Mouse (Mus musculus): ENCODE measurements at regions not wholly inside any gene's neighbourhood (a gene's known extent, or its start where the extent isn't known, plus 50 kb on each side); places are given as distances from the start of the nearest gene placed in this dataset.

DNA sequence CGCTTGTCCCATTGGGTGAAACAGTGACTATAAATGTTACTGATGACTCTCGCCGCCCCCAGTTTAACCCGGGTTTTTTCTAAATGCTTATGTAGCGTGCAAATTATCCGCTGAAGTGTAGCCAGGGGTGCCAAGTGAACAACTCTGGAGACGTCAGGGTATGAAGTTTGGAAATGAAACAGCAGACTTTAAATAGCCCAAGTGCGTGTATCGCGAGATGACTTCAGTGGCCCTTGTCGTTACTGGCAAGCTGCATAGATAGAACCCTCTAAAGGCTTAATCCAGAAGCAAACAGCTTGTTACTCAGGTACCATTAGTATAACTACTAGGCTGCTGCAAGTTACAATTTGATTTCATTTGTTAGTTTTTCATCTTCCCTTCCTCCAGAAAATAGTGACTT lies 192.1 kb upstream of the Eya4 start:
- H3K4me3 ChIP-seq (ENCODE audit: low read depth, low read length) = no peak overlapping the region
- H3K4me2 ChIP-seq (ENCODE audit: low read depth, severe bottlenecking) = no peak overlapping the region
- H3K27me3 ChIP-seq (ENCODE audit: control insufficient read depth, insufficient read depth, low read length) = no peaks in the 10 kb centered on the region
- H3K9ac ChIP-seq (ENCODE audit: low read length) = no peak overlapping the region
- 84% methylated on average over 11 of the region's 11 CpGs for WGBS
- no peak overlapping the region for H3K27ac ChIP-seq (replicated peaks; ENCODE audit: low read depth, low read length)
- H3K36me3 ChIP-seq (ENCODE audit: control insufficient read depth, insufficient read depth, low read length) = no peaks in the 10 kb centered on the region
- DNase-seq (ENCODE audit: low spot score) = no peak
- no peak for ATAC-seq (ENCODE audit: insufficient number of reproducible peaks, low FRiP score, low TSS enrichment, low read depth)
- no peaks in the 10 kb centered on the region for H3K9me3 ChIP-seq (ENCODE audit: control insufficient read depth, low read length)
- H3K4me1 ChIP-seq (ENCODE audit: control insufficient read depth, insufficient read depth, low read length) = peaks cover 2% of the 10 kb centered on the region; the same call in 1 of the 2 replicates

DNA sequence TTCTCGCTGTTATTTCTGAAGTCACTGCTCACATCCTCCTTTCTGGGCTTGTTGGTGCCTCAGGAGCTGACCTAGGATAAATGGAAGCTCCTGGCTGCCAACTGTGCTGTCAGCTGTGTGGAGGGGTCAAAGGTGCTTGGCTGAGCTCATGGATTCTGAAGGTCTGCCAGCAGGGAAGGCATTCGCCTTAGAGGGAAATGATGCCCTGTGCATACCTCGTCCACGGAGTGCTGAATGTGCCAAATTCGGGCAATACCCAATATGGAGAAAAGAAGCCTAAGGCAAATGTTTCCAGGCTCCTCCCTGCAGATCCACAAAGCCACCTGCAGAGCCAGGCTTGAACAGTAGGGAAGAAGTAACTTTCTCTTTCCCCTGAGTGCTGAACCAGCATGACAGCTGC lies 191.3 kb upstream of the Eya4 start:
- no peaks in the 10 kb centered on the region for H3K4me1 ChIP-seq (ENCODE audit: control insufficient read depth, insufficient read depth, low read length)

GRCm38 (mm10) chr10:23534636-23535035 lies 184.1 kb upstream of the Eya4 start:
- Histone ChIP-seq H3K27me3 (ENCODE audit: control insufficient read depth, insufficient read depth, low read length) (no peaks in the 10 kb centered on the region), H3K4me3 (ENCODE audit: low read depth, low read length) (no peak overlapping the region), H3K4me2 (ENCODE audit: low read depth, severe bottlenecking) (no peak overlapping the region), H3K9me3 (ENCODE audit: control insufficient read depth, low read length) (no peaks in the 10 kb centered on the region), H3K9ac (ENCODE audit: low read length) (no peak overlapping the region), H3K4me1 (ENCODE audit: control insufficient read depth, insufficient read depth, low read length) (no peaks in the 10 kb centered on the region), H3K36me3 (ENCODE audit: control insufficient read depth, insufficient read depth, low read length) (no peaks in the 10 kb centered on the region), H3K27ac (replicated peaks; ENCODE audit: low read depth, low read length) (no peak overlapping the region)
- DNase-seq (ENCODE audit: low spot score) (no peak), ATAC-seq (ENCODE audit: insufficient number of reproducible peaks, low FRiP score, low TSS enrichment, low read depth) (no peak)

More for the DNA sequence above, 191.3 kb upstream of the Eya4 start:
- Histone ChIP-seq H3K4me3 (ENCODE audit: low read depth, low read length) (no peak overlapping the region), H3K36me3 (ENCODE audit: control insufficient read depth, insufficient read depth, low read length) (no peaks in the 10 kb centered on the region), H3K4me2 (ENCODE audit: low read depth, severe bottlenecking) (no peak overlapping the region), H3K27me3 (ENCODE audit: control insufficient read depth, insufficient read depth, low read length) (no peaks in the 10 kb centered on the region), H3K9me3 (ENCODE audit: control insufficient read depth, low read length) (no peaks in the 10 kb centered on the region), H3K9ac (ENCODE audit: low read length) (no peak overlapping the region), H3K27ac (replicated peaks; ENCODE audit: low read depth, low read length) (no peak overlapping the region)
- no peak for ATAC-seq (ENCODE audit: insufficient number of reproducible peaks, low FRiP score, low TSS enrichment, low read depth)
- DNase-seq (ENCODE audit: low spot score) = no peak
- 54% methylated on average over 5 of the region's 5 CpGs for WGBS

GRCm38 (mm10) chr10:23531964-23532758 lies 181.6 kb upstream of the Eya4 start:
- H3K9me3 ChIP-seq (ENCODE audit: control insufficient read depth, low read length) = no peaks in the 10 kb centered on the region
- DNase-seq (ENCODE audit: low spot score) (peak; percentile 46), ATAC-seq (ENCODE audit: insufficient number of reproducible peaks, low FRiP score, low TSS enrichment, low read depth) (no peak)
- WGBS = 62% methylated on average over 17 of the region's 17 CpGs
- H3K36me3 ChIP-seq (ENCODE audit: control insufficient read depth, insufficient read depth, low read length) = no peaks in the 10 kb centered on the region
- H3K4me1 ChIP-seq (ENCODE audit: control insufficient read depth, insufficient read depth, low read length) = no peaks in the 10 kb centered on the region
- no peak overlapping the region for H3K4me3 ChIP-seq (ENCODE audit: low read depth, low read length)
- no peak overlapping the region for H3K4me2 ChIP-seq (ENCODE audit: low read depth, severe bottlenecking)
- H3K9ac ChIP-seq (ENCODE audit: low read length) = no peak overlapping the region
- no peaks in the 10 kb centered on the region for H3K27me3 ChIP-seq (ENCODE audit: control insufficient read depth, insufficient read depth, low read length)
- no peak overlapping the region for H3K27ac ChIP-seq (replicated peaks; ENCODE audit: low read depth, low read length)

GRCm38 (mm10) chr10:23530715-23531114 lies 180.1 kb upstream of the Eya4 start:
- ATAC-seq (ENCODE audit: insufficient number of reproducible peaks, low FRiP score, low TSS enrichment, low read depth) = no peak
- Histone ChIP-seq H3K4me2 (ENCODE audit: low read depth, severe bottlenecking) (no peak overlapping the region), H3K27ac (replicated peaks; ENCODE audit: low read depth, low read length) (no peak overlapping the region), H3K4me3 (ENCODE audit: low read depth, low read length) (no peak overlapping the region), H3K9me3 (ENCODE audit: control insufficient read depth, low read length) (no peaks in the 10 kb centered on the region), H3K27me3 (ENCODE audit: control insufficient read depth, insufficient read depth, low read length) (no peaks in the 10 kb centered on the region), H3K9ac (ENCODE audit: low read length) (no peak overlapping the region), H3K4me1 (ENCODE audit: control insufficient read depth, insufficient read depth, low read length) (no peaks in the 10 kb centered on the region), H3K36me3 (ENCODE audit: control insufficient read depth, insufficient read depth, low read length) (no peaks in the 10 kb centered on the region)
- 76% methylated on average over 3 of the region's 3 CpGs for WGBS
- no peak for DNase-seq (ENCODE audit: low spot score)

- Histone ChIP-seq H3K9me3 (ENCODE audit: control insufficient read depth, low read length) (no peaks in the 10 kb centered on the region), H3K4me1 (ENCODE audit: control insufficient read depth, insufficient read depth, low read length) (no peaks in the 10 kb centered on the region), H3K27me3 (ENCODE audit: control insufficient read depth, insufficient read depth, low read length) (no peaks in the 10 kb centered on the region)
Measured at GRCm38 (mm10) chr10:23526796-23527195, 176.2 kb upstream of the Eya4 start.

GRCm38 (mm10) chr10:23522664-23523063 lies 172.1 kb upstream of the Eya4 start:
- Histone ChIP-seq H3K4me2 (ENCODE audit: low read depth, severe bottlenecking) (no peak overlapping the region), H3K4me3 (ENCODE audit: low read depth, low read length) (no peak overlapping the region), H3K4me1 (ENCODE audit: control insufficient read depth, insufficient read depth, low read length) (no peaks in the 10 kb centered on the region), H3K9ac (ENCODE audit: low read length) (no peak overlapping the region), H3K9me3 (ENCODE audit: control insufficient read depth, low read length) (no peaks in the 10 kb centered on the region), H3K36me3 (ENCODE audit: control insufficient read depth, insufficient read depth, low read length) (no peaks in the 10 kb centered on the region), H3K27me3 (ENCODE audit: control insufficient read depth, insufficient read depth, low read length) (no peaks in the 10 kb centered on the region), H3K27ac (replicated peaks; ENCODE audit: low read depth, low read length) (no peak overlapping the region)
- 60% methylated on average over 1 of the region's 1 CpGs for WGBS
- ATAC-seq (ENCODE audit: insufficient number of reproducible peaks, low FRiP score, low TSS enrichment, low read depth) (no peak), DNase-seq (ENCODE audit: low spot score) (no peak)

More at GRCm38 (mm10) chr10:23526796-23527195, 176.2 kb upstream of the Eya4 start:
- Histone ChIP-seq H3K9ac (ENCODE audit: low read length) (no peak overlapping the region), H3K27ac (replicated peaks; ENCODE audit: low read depth, low read length) (no peak overlapping the region), H3K4me3 (ENCODE audit: low read depth, low read length) (no peak overlapping the region), H3K36me3 (ENCODE audit: control insufficient read depth, insufficient read depth, low read length) (no peaks in the 10 kb centered on the region), H3K4me2 (ENCODE audit: low read depth, severe bottlenecking) (no peak overlapping the region)
- DNase-seq (ENCODE audit: low spot score) (no peak), ATAC-seq (ENCODE audit: insufficient number of reproducible peaks, low FRiP score, low TSS enrichment, low read depth) (no peak)

DNA sequence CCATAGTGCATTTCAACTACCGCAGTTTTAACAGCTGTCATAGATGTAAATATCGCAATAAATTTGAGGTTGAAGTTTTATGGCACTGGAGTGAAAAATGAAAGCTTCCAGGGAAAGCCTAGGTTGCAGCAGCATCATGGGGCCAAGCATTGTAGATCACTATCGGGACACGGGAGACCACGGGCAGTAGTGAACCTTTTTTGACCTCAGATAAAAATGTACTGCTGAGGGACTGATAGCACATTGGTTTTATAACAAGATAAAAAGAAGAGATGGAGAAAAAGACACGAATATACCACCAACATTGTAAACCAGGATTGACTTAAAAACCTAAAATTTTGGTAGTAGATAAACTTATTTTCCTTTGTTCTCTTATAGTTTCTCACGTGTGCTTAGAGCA lies 143.1 kb upstream of the Eya4 start:
- no peak overlapping the region for H3K4me2 ChIP-seq (ENCODE audit: low read depth, severe bottlenecking)
- no peak overlapping the region for H3K4me3 ChIP-seq (ENCODE audit: low read depth, low read length)
- H3K4me1 ChIP-seq (ENCODE audit: control insufficient read depth, insufficient read depth, low read length) = peaks cover 2% of the 10 kb centered on the region; the same call in 1 of the 2 replicates
- no peak for DNase-seq (ENCODE audit: low spot score)
- H3K27me3 ChIP-seq (ENCODE audit: control insufficient read depth, insufficient read depth, low read length) = no peaks in the 10 kb centered on the region
- no peaks in the 10 kb centered on the region for H3K9me3 ChIP-seq (ENCODE audit: control insufficient read depth, low read length)
- H3K36me3 ChIP-seq (ENCODE audit: control insufficient read depth, insufficient read depth, low read length) = no peaks in the 10 kb centered on the region
- H3K27ac ChIP-seq (replicated peaks; ENCODE audit: low read depth, low read length) = no peak overlapping the region
- no peak for ATAC-seq (ENCODE audit: insufficient number of reproducible peaks, low FRiP score, low TSS enrichment, low read depth)
- no peak overlapping the region for H3K9ac ChIP-seq (ENCODE audit: low read length)
- WGBS = 85% methylated on average over 7 of the region's 7 CpGs

DNA sequence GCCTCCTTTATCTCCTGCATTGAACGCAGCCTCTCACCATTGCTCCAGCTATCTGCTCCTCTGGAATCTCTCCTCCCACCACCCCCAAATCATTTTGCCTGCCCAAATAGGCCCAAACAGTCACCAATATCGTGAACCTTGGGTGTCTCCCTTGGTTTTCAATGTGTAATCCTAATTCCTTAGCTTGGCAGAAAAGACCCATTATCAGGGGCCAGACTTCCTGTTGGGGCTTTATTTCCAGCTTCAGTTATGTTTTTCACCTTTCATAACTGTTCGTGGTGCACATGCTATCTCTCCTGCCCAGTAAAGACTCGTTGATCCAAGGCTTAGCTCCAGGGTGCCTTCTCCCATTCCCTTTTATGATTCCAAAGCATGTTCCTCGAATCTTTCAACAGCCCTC lies 142.4 kb upstream of the Eya4 start:
- no peaks in the 10 kb centered on the region for H3K36me3 ChIP-seq (ENCODE audit: control insufficient read depth, insufficient read depth, low read length)
- peaks cover 2% of the 10 kb centered on the region; the same call in 1 of the 2 replicates for H3K4me1 ChIP-seq (ENCODE audit: control insufficient read depth, insufficient read depth, low read length)
- no peak overlapping the region for H3K4me2 ChIP-seq (ENCODE audit: low read depth, severe bottlenecking)
- ATAC-seq (ENCODE audit: insufficient number of reproducible peaks, low FRiP score, low TSS enrichment, low read depth) = no peak
- H3K27ac ChIP-seq (replicated peaks; ENCODE audit: low read depth, low read length) = no peak overlapping the region
- no peak overlapping the region for H3K9ac ChIP-seq (ENCODE audit: low read length)
- 81% methylated on average over 5 of the region's 5 CpGs for WGBS
- H3K9me3 ChIP-seq (ENCODE audit: control insufficient read depth, low read length) = no peaks in the 10 kb centered on the region
- no peaks in the 10 kb centered on the region for H3K27me3 ChIP-seq (ENCODE audit: control insufficient read depth, insufficient read depth, low read length)
- H3K4me3 ChIP-seq (ENCODE audit: low read depth, low read length) = no peak overlapping the region
- no peak for DNase-seq (ENCODE audit: low spot score)

Data from limb, embryonic 11.5 days (tissue).